Mouse (Mus musculus) midbrain, postnatal 0 days (tissue): ENCODE measurements at regions not wholly inside any gene's neighbourhood (a gene's known extent, or its start where the extent isn't known, plus 50 kb on each side); places are given as distances from the start of the nearest gene placed in this dataset.

Experiments used
- ATAC-seq: fragments of 200-750 bp; cut with Nextera tagmentation; 2 replicates; pipeline ENCODE4 v1.8.0; 2017; ENCODE audit warnings: moderate number of reproducible peaks, mild to moderate bottlenecking, moderate TSS enrichment, moderate library complexity; ENCODE audit not compliant: low FRiP score
- DNase-seq: peaks from one replicate; pipeline ENCODE4 v3.0.0-alpha.2; 2015; ENCODE audit warnings: low spot score
- H3K27ac ChIP-seq: fragments of 300-500 bp; sonication (generic); 2 replicates; pipeline ENCODE4 v1.5.1; 2014; ENCODE audit warnings: low read depth, mild to moderate bottlenecking, low read length, mixed read lengths
- H3K27me3 ChIP-seq: fragments of 300-500 bp; sonication (generic); 2 replicates; pipeline ENCODE4 v1.6.1; 2014; ENCODE audit warnings: low read length, control low read depth, mixed read lengths; ENCODE audit not compliant: insufficient read depth
- H3K36me3 ChIP-seq: fragments of 300-500 bp; sonication (generic); 2 replicates; pipeline ENCODE4 v1.6.1; 2014; ENCODE audit warnings: low read length, control low read depth, mixed read lengths; ENCODE audit not compliant: insufficient read depth
- H3K4me1 ChIP-seq: fragments of 300-500 bp; sonication (generic); 2 replicates; pipeline ENCODE4 v1.6.1; 2014; ENCODE audit warnings: mild to moderate bottlenecking, control low read depth, antibody characterized with exemption, low read length, mixed read lengths; ENCODE audit not compliant: insufficient read depth
- H3K4me2 ChIP-seq: fragments of 300-500 bp; sonication (generic); 2 replicates; pipeline ENCODE4 v1.6.1; 2014; ENCODE audit warnings: low read depth, mild to moderate bottlenecking, low read length, mixed read lengths; ENCODE audit not compliant: poor library complexity, severe bottlenecking
- H3K4me3 ChIP-seq: fragments of 300-500 bp; sonication (generic); 2 replicates; pipeline ENCODE4 v1.5.1; 2014; ENCODE audit warnings: low read depth, mild to moderate bottlenecking, low read length, moderate library complexity
- H3K9ac ChIP-seq: fragments of 300-500 bp; sonication (generic); replicated peaks from 2 replicates; pipeline ENCODE4 v1.6.1; 2014; ENCODE audit warnings: mild to moderate bottlenecking, low read length, moderate library complexity, mixed read lengths; ENCODE audit not compliant: poor library complexity, severe bottlenecking
- H3K9me3 ChIP-seq: fragments of 300-500 bp; sonication (generic); 2 replicates; pipeline ENCODE4 v1.6.1; 2016; ENCODE audit warnings: low read length, control low read depth
- CTCF ChIP-seq: IDR thresholded peaks from 2 replicates; pipeline ENCODE4 v1.5.1; 2016; ENCODE audit warnings: antibody characterized with exemption, mild to moderate bottlenecking
- WGBS: fragments of 180-500 bp; shearing (Covaris S2); extraction: QIAGEN DNeasy Blood & Tissue Kit; methylation state at CpG from one replicate; pipeline ENCODE4 v1.1.7; 2014; 5-methylcytosine and 5-hydroxymethylcytosine counted together

GRCm38 (mm10) chr12:26620501-26621134 lies 151.6 kb downstream of the Cmpk2 start:
- ATAC-seq: no peak
- Histone ChIP-seq H3K4me3 (no peak overlapping the region), H3K36me3 (no peaks in the 10 kb centered on the region), H3K9me3 (no peaks in the 10 kb centered on the region), H3K27me3 (no peaks in the 10 kb centered on the region), H3K4me2 (no peak overlapping the region), H3K4me1 (no peaks in the 10 kb centered on the region), H3K9ac (no peak overlapping the region), H3K27ac (no peak overlapping the region; the same call in 1 of the 2 replicates)
- WGBS: 46% methylated on average over 8 of the region's 8 CpGs
- no peak for TF ChIP-seq CTCF
- DNase-seq: no peak

GRCm38 (mm10) chr12:26617969-26618368 lies 149.0 kb downstream of the Cmpk2 start:
- Histone ChIP-seq H3K4me3 (no peak overlapping the region), H3K27me3 (no peaks in the 10 kb centered on the region), H3K27ac (no peak overlapping the region), H3K9me3 (no peaks in the 10 kb centered on the region), H3K4me2 (no peak overlapping the region), H3K4me1 (no peaks in the 10 kb centered on the region), H3K36me3 (no peaks in the 10 kb centered on the region), H3K9ac (no peak overlapping the region)
- no peak for DNase-seq
- ATAC-seq: no peak
- WGBS: 73% methylated on average over 3 of the region's 3 CpGs
- no peak for TF ChIP-seq CTCF

- Histone ChIP-seq H3K4me3 (no peak overlapping the region), H3K4me2 (no peak overlapping the region), H3K27me3 (no peaks in the 10 kb centered on the region), H3K9me3 (no peaks in the 10 kb centered on the region), H3K36me3 (no peaks in the 10 kb centered on the region), H3K27ac (no peak overlapping the region), H3K9ac (no peak overlapping the region), H3K4me1 (no peaks in the 10 kb centered on the region)
- ATAC-seq: no peak
- DNase-seq: peak; percentile 48
- no peak for TF ChIP-seq CTCF
- WGBS: 39% methylated on average over 11 of the region's 11 CpGs
These were observed 144.2 kb downstream of the Cmpk2 start for GRCm38 (mm10) chr12:26613086-26613705.

GRCm38 (mm10) chr12:26610079-26610478 lies 141.1 kb downstream of the Cmpk2 start:
- H3K27ac ChIP-seq: no peak overlapping the region
- no peak overlapping the region for H3K9ac ChIP-seq
- H3K4me2 ChIP-seq: no peak overlapping the region
- TF ChIP-seq CTCF: no peak
- DNase-seq: no peak
- no peaks in the 10 kb centered on the region for H3K4me1 ChIP-seq
- no peak for ATAC-seq
- H3K36me3 ChIP-seq: no peaks in the 10 kb centered on the region
- no peaks in the 10 kb centered on the region for H3K27me3 ChIP-seq
- no peaks in the 10 kb centered on the region for H3K9me3 ChIP-seq
- H3K4me3 ChIP-seq: no peak overlapping the region
- 84% methylated on average over 3 of the region's 3 CpGs for WGBS

- Histone ChIP-seq H3K9ac (no peak overlapping the region), H3K27me3 (no peaks in the 10 kb centered on the region), H3K27ac (no peak overlapping the region), H3K36me3 (no peaks in the 10 kb centered on the region), H3K4me1 (no peaks in the 10 kb centered on the region), H3K4me3 (no peak overlapping the region), H3K4me2 (no peak overlapping the region), H3K9me3 (no peaks in the 10 kb centered on the region)
- DNase-seq (no peak), ATAC-seq (no peak)
- TF ChIP-seq CTCF: no peak
These were observed 129.5 kb downstream of the Cmpk2 start for GRCm38 (mm10) chr12:26598501-26598900.

GRCm38 (mm10) chr12:26592125-26592524 lies 123.1 kb downstream of the Cmpk2 start:
- Histone ChIP-seq H3K4me1 (no peaks in the 10 kb centered on the region), H3K9ac (no peak overlapping the region), H3K27me3 (no peaks in the 10 kb centered on the region), H3K4me3 (no peak overlapping the region), H3K36me3 (no peaks in the 10 kb centered on the region), H3K9me3 (no peaks in the 10 kb centered on the region), H3K4me2 (no peak overlapping the region), H3K27ac (no peak overlapping the region)
- DNase-seq: no peak
- no peak for ATAC-seq
- no peak for TF ChIP-seq CTCF
